Mouse (Mus musculus) liver, embryonic 11.5 days (tissue): ENCODE results near the gene Rims1. TPM values are rescaled to one million over a fixed set of nuclear protein-coding genes. Genes with fewer than 3 reads are reported as not detected.

Experiments used
- ATAC-seq: fragments of 200-750 bp; cut with Nextera tagmentation; replicated peaks from 2 replicates; pipeline ENCODE4 v1.8.0; 2017; ENCODE audit warnings: moderate number of reproducible peaks, mild to moderate bottlenecking, moderate TSS enrichment, moderate library complexity; ENCODE audit not compliant: low FRiP score
- DNase-seq: peaks from one replicate; pipeline ENCODE4 v3.0.0-alpha.2; 2017; ENCODE audit warnings: low spot score
- H3K27ac ChIP-seq: fragments of 300-500 bp; sonication (generic); 2 replicates; pipeline ENCODE4 v1.5.1; 2014; ENCODE audit warnings: mild to moderate bottlenecking, low read depth, low read length, control low read depth
- H3K27me3 ChIP-seq: fragments of 300-500 bp; sonication (generic); replicated peaks from 2 replicates; pipeline ENCODE4 v1.6.1; 2014; ENCODE audit warnings: low read length, mixed read lengths; ENCODE audit not compliant: control insufficient read depth, insufficient read depth
- H3K36me3 ChIP-seq: fragments of 300-500 bp; sonication (generic); 2 replicates; pipeline ENCODE4 v1.6.1; 2014; ENCODE audit warnings: mild to moderate bottlenecking, low read length, moderate library complexity, mixed read lengths; ENCODE audit not compliant: control insufficient read depth, insufficient read depth
- H3K4me1 ChIP-seq: fragments of 300-500 bp; sonication (generic); replicated peaks from 2 replicates; pipeline ENCODE4 v1.6.1; 2014; ENCODE audit warnings: low read length, mixed read lengths; ENCODE audit not compliant: control insufficient read depth, insufficient read depth
- H3K4me2 ChIP-seq: fragments of 300-500 bp; sonication (generic); 2 replicates; pipeline ENCODE4 v1.6.1; 2014; ENCODE audit warnings: mild to moderate bottlenecking, control low read depth, moderate library complexity
- H3K4me3 ChIP-seq: fragments of 300-500 bp; sonication (generic); 2 replicates; pipeline ENCODE4 v1.5.1; 2014; ENCODE audit warnings: low read depth, low read length, control low read depth
- H3K9ac ChIP-seq: fragments of 300-500 bp; sonication (generic); 2 replicates; pipeline ENCODE4 v1.6.1; 2014; ENCODE audit warnings: low read depth, low read length, control low read depth
- H3K9me3 ChIP-seq: fragments of 300-500 bp; sonication (generic); 2 replicates; pipeline ENCODE4 v1.6.1; 2016; ENCODE audit warnings: low read length, inconsistent platforms, mixed read lengths; ENCODE audit not compliant: control insufficient read depth
- WGBS: fragments of 180-500 bp; shearing (Covaris S2); extraction: QIAGEN DNeasy Blood & Tissue Kit; methylation state at CpG from one replicate; pipeline ENCODE4 v1.1.7; 2014; 5-methylcytosine and 5-hydroxymethylcytosine counted together
- polyA plus RNA-seq: library from polyadenylated mRNA; unstranded; fragments of >200 nt; fragmentation: Nextera tagmentation; extraction: Ambion mirVana; gene quantifications from 2 replicates; pipeline ENCODE4 v1.2.1, GENCODE M21; 2014

The Rims1 gene
- polyA plus RNA-seq, 1 experiment from 2014 or later: 1.1 TPM

DNA sequence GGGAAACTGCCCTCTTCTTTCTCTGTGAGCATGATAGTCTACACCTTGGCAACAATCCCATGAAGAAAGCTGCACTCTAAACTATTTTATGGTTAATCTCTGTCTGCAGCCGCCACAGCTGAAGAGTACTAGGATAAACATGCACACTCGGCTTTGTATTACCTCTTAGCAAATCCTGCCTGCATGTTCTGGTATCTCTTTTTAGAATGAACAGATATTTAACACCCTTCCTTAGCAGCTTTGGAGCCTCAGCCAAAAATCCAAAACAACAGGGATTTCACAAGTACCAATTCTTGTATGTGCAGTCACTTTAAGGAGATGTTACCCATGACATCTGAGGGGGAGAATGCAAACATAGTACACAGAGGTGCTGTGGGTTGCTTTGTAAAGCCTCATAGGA is 545.5 kb downstream of the Rims1 start:
- Histone ChIP-seq H3K9me3 (no peaks in the 10 kb centered on the region), H3K27me3 (no peaks in the 10 kb centered on the region), H3K4me3 (no peak overlapping the region), H3K4me1 (no peaks in the 10 kb centered on the region), H3K4me2 (no peak overlapping the region), H3K9ac (no peak overlapping the region), H3K27ac (no peak overlapping the region), H3K36me3 (no peaks in the 10 kb centered on the region)
- DNase-seq (no peak), ATAC-seq (no peak)
- 80% methylated on average over 2 of the region's 2 CpGs for WGBS

DNA sequence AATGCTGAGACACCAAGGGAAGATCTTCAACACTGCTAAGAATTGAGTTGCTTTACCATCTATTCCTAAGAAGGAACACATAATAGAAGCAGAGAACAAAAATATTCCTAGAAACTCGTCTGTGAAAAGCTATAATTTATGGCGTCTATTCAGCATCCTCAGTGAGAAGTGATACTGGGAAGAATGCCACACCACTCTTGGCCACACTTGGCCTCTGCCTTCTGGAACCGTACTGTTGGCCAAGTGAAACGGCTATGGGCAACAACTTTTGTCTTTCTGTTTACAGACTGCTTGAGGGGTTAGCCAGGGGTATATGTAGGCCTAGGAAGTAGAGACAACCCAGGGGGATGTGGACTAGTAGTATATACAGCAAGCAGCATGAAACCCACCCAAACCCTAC is 547.4 kb downstream of the Rims1 start:
- H3K4me3 ChIP-seq: no peak overlapping the region
- no peak for ATAC-seq
- no peak overlapping the region for H3K27ac ChIP-seq
- DNase-seq: no peak
- WGBS: 74% methylated on average over 4 of the region's 4 CpGs
- H3K4me1 ChIP-seq: no peaks in the 10 kb centered on the region
- no peak overlapping the region for H3K4me2 ChIP-seq
- H3K9ac ChIP-seq: no peak overlapping the region
- H3K27me3 ChIP-seq: no peaks in the 10 kb centered on the region
- no peaks in the 10 kb centered on the region for H3K36me3 ChIP-seq
- no peaks in the 10 kb centered on the region for H3K9me3 ChIP-seq

- Histone ChIP-seq H3K4me2 (no peak overlapping the region), H3K9ac (no peak overlapping the region), H3K36me3 (no peaks in the 10 kb centered on the region), H3K27me3 (no peaks in the 10 kb centered on the region), H3K9me3 (no peaks in the 10 kb centered on the region), H3K4me1 (no peaks in the 10 kb centered on the region), H3K27ac (no peak overlapping the region), H3K4me3 (no peak overlapping the region)
- ATAC-seq: no peak
- DNase-seq: no peak
- WGBS: 81% methylated on average over 2 of the region's 2 CpGs
Observed at GRCm38 (mm10) chr1:22254278-22254677, 551.5 kb downstream of the Rims1 start.

DNA sequence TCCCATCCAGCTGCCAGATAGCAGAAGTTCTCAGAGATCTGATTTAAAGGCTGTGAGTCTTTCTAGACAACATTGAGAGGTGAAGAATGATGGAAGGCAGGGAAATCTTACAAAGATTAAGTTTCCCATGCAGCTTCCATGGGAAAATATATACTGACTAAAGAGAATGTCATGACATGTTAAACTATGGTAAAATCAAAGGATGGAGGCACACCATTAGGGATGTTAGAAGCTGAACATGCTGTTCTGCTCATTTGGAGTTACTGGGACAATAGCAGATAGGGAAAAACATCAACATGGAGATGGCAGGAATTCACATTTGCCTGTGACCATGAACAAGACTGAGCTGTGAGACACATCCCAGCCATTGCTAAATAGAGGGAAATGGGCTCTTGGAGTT is 552.9 kb downstream of the Rims1 start:
- DNase-seq (no peak), ATAC-seq (no peak)
- H3K4me3 ChIP-seq: no peak overlapping the region
- H3K9ac ChIP-seq: no peak overlapping the region
- no peaks in the 10 kb centered on the region for H3K36me3 ChIP-seq
- H3K27me3 ChIP-seq: no peaks in the 10 kb centered on the region
- no peak overlapping the region for H3K4me2 ChIP-seq
- no peaks in the 10 kb centered on the region for H3K9me3 ChIP-seq
- no peaks in the 10 kb centered on the region for H3K4me1 ChIP-seq
- H3K27ac ChIP-seq: no peak overlapping the region

DNA sequence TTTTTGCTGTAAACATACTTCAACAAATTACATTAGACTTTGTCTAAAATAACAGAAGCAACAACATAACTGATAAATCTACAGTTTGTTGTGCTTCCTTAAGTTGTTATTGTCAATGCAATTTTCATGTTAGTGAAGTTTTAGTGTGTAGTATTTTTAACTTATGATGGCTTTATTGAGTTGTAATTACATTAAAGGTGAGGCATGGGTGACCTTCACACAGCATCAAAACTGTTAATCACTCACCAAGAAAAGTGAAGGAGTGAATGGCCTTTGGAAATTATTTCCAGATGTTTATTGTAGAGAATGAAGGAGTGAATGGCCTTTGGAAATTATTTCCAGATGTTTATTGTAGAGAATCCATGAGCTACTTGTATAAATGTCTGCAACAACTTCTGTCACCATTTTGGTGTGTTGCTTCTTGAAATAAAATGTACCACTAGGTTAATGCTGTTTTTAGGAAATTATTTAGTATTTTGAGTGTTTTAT is 556.9 kb downstream of the Rims1 start:
- no peak for DNase-seq
- Histone ChIP-seq H3K4me3 (no peak overlapping the region), H3K4me2 (no peak overlapping the region), H3K4me1 (no peaks in the 10 kb centered on the region), H3K27me3 (no peaks in the 10 kb centered on the region), H3K27ac (no peak overlapping the region), H3K9ac (no peak overlapping the region), H3K9me3 (no peaks in the 10 kb centered on the region), H3K36me3 (no peaks in the 10 kb centered on the region)
- ATAC-seq: no peak

DNA sequence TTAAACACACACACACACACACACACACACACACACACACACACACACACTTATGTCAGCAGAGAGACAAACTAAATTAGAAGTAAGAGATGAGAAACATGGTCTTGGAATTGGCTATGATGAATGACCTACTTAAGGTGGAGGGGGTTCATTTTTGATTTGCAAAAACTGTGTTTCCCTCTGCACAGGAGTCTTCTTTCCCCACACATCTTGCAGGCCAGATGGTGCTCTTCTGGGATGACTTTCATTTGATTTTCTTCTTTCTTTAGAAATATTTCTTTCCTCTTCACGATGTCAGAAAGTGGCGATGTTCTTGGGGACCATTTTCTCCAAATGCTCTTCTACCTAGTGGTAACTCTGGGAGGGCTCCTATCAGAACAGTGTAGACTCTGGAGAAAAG is 560.0 kb downstream of the Rims1 start:
- Histone ChIP-seq H3K27me3 (no peaks in the 10 kb centered on the region), H3K9ac (no peak overlapping the region), H3K9me3 (no peaks in the 10 kb centered on the region), H3K27ac (no peak overlapping the region), H3K36me3 (no peaks in the 10 kb centered on the region), H3K4me2 (no peak overlapping the region), H3K4me3 (no peak overlapping the region), H3K4me1 (no peaks in the 10 kb centered on the region)
- no peak for DNase-seq
- 86% methylated on average over 2 of the region's 2 CpGs for WGBS
- ATAC-seq: no peak
